ENCODE assay signal across 28 mouse cellular contexts in the genomic region with DNA sequence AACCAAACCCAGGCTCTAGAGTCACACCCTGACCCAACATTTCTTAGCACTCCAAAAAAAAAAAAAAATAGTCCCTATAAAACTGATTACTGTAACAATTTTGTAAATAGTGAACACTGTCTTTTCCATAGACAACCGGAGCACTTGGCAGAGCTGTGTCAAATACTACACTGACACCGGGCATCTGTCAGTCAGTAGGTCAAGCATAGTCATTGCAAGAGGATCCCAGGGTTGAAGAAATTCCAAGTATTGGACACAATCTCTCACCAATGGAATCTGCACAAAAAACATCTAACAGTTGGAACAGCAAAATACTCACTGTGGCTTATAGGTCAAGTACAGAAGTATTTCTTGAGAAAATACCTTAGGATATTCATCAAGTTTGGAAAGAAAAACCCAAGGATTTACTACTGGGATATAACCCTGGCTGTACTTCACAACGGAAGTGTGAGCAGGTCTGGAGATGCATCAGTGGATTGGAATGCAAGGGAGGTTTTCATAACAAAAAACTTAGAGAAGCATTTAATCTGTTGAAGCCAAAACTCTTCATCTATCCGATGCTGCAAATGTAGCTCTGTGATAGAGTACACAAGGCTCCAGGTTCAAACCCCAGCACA. TPM values are rescaled to one million over a fixed set of nuclear protein-coding genes. Genes with fewer than 3 reads are reported as not detected.
"Had no signal": no experiment of that assay in that cellular context is flagged by ENCODE, and none has a peak within 500 bp of the region (broad histone marks: within the 10 kb centered on the region; RNA-seq: fewer than 3 reads in every experiment).

No protein-coding gene starts in this region.

- H3K9ac ChIP-seq: limb, embryonic 12.5 days; limb, embryonic 15.5 days; liver, embryonic 14.5 days; liver, postnatal 0 days; lung, embryonic 14.5 days; midbrain, embryonic 13.5 days had no signal

- H3K4me1 ChIP-seq: limb, embryonic 12.5 days; limb, embryonic 15.5 days; midbrain, embryonic 10.5 days; midbrain, embryonic 13.5 days had no signal

- H3K4me3 ChIP-seq: left cerebral cortex, adult 2 months; limb, embryonic 12.5 days; limb, embryonic 15.5 days; megakaryocyte, embryonic 14.5 days; midbrain, embryonic 10.5 days; midbrain, embryonic 13.5 days had no signal

- H3K9me3 ChIP-seq: limb, embryonic 12.5 days; limb, embryonic 15.5 days; midbrain, embryonic 10.5 days; midbrain, embryonic 13.5 days had no signal

- H3K4me2 ChIP-seq: limb, embryonic 12.5 days; limb, embryonic 15.5 days; liver, embryonic 11.5 days; lung, embryonic 14.5 days; midbrain, embryonic 13.5 days had no signal

- H3K27me3 ChIP-seq: limb, embryonic 12.5 days; limb, embryonic 15.5 days; midbrain, embryonic 13.5 days had no signal

- ATAC-seq: intestine, embryonic 16.5 days; liver, postnatal 0 days; midbrain, embryonic 13.5 days had no signal

- H3K36me3 ChIP-seq: limb, embryonic 12.5 days; limb, embryonic 15.5 days; midbrain, embryonic 10.5 days; midbrain, embryonic 13.5 days had no signal

- H3K27ac ChIP-seq: left cerebral cortex, adult 2 months; limb, embryonic 12.5 days; limb, embryonic 15.5 days; liver, embryonic 14.5 days; midbrain, embryonic 10.5 days; midbrain, embryonic 13.5 days; stomach, postnatal 0 days had no signal

- DNase-seq: kidney, adult 8-10 months; kidney, postnatal 36 days; layer of hippocampus, postnatal 36 days; left cerebral cortex, postnatal 4 days; liver, postnatal 0 days; lung, embryonic 14.5 days; lung, postnatal 10 days; lung, postnatal 36 days; right cerebral cortex, adult 18-20 months; right cerebral cortex, postnatal 14 days; right cerebral cortex, postnatal 4 days; thymus, adult 2 months; thymus, postnatal 14 days; thymus, postnatal 4 days had no signal

RNA-seq across cellular contexts. Expression of a gene that starts 5.6 kb away (rescaled TPM):
- polyA plus RNA-seq: limb, embryonic 12.5 days; limb, embryonic 15.5 days; liver, embryonic 11.5 days; liver, embryonic 14.5 days; liver, postnatal 0 days; lung, embryonic 14.5 days; midbrain, embryonic 10.5 days; midbrain, embryonic 13.5 days; midbrain, postnatal 0 days; neural tube, embryonic 11.5 days; neural tube, embryonic 14.5 days; stomach, embryonic 14.5 days; stomach, postnatal 0 days had no signal

RNA-seq across cellular contexts. Expression of a gene that starts 20.9 kb away (rescaled TPM):
- polyA plus RNA-seq: intestine, embryonic 16.5 days; limb, embryonic 12.5 days; limb, embryonic 15.5 days; liver, embryonic 11.5 days; liver, embryonic 14.5 days; liver, postnatal 0 days; lung, embryonic 14.5 days; midbrain, embryonic 10.5 days; midbrain, embryonic 13.5 days; midbrain, postnatal 0 days; neural tube, embryonic 11.5 days; neural tube, embryonic 14.5 days; stomach, embryonic 14.5 days; stomach, postnatal 0 days; thymus, adult 2 months had no signal
